Mouse (Mus musculus): ENCODE measurements at regions not wholly inside any gene's neighbourhood (a gene's known extent, or its start where the extent isn't known, plus 50 kb on each side); places are given as distances from the start of the nearest gene placed in this dataset.
"Not testable (repeated sequence)": the region's sequence is repeated elsewhere in the genome, so short reads cannot be mapped to it uniquely, and the experiment has no call there.

GRCm38 (mm10) chr13:28840142-28840541 lies 113.4 kb downstream of the Sox4 start:
- no peak for DNase-seq (ENCODE audit: low spot score in 2 of 2)

GRCm38 (mm10) chr13:28839084-28839483 lies 114.4 kb downstream of the Sox4 start:
- DNase-seq (ENCODE audit: low spot score in 2 of 2): no peak

- no peak for DNase-seq (ENCODE audit: low spot score in 2 of 2)
Observed at GRCm38 (mm10) chr13:28838216-28838615, 115.3 kb downstream of the Sox4 start.

GRCm38 (mm10) chr13:28837196-28837595 lies 116.3 kb downstream of the Sox4 start:
- not testable (repeated sequence) for DNase-seq (ENCODE audit: low spot score in 2 of 2)

- DNase-seq (ENCODE audit: low spot score in 2 of 2): no peak
Observed at GRCm38 (mm10) chr13:28833700-28834065, 119.8 kb downstream of the Sox4 start.

- DNase-seq (ENCODE audit: low spot score in 2 of 2): peak in 1 of 2 experiments; percentile 23
Observed at GRCm38 (mm10) chr13:28832855-28833699, 120.4 kb downstream of the Sox4 start.

GRCm38 (mm10) chr13:28826284-28826683 lies 127.2 kb downstream of the Sox4 start:
- no peak for DNase-seq (ENCODE audit: low spot score in 2 of 2)

GRCm38 (mm10) chr13:28823985-28824384 lies 129.5 kb downstream of the Sox4 start:
- no peak for DNase-seq (ENCODE audit: low spot score in 2 of 2)

- no peak for DNase-seq (ENCODE audit: low spot score in 2 of 2)
Observed at GRCm38 (mm10) chr13:28823311-28823880, 130.1 kb downstream of the Sox4 start.

GRCm38 (mm10) chr13:28820868-28821533 lies 132.5 kb downstream of the Sox4 start:
- DNase-seq (ENCODE audit: low spot score in 2 of 2): no peak

GRCm38 (mm10) chr13:28814127-28814526 lies 139.4 kb downstream of the Sox4 start:
- no peak for DNase-seq (ENCODE audit: low spot score in 2 of 2)

- DNase-seq (ENCODE audit: low spot score in 2 of 2): no peak
Observed at GRCm38 (mm10) chr13:28811667-28812575, 141.6 kb downstream of the Sox4 start.

GRCm38 (mm10) chr13:28811081-28811439 lies 142.5 kb downstream of the Sox4 start:
- DNase-seq (ENCODE audit: low spot score in 2 of 2): no peak

GRCm38 (mm10) chr13:28810326-28811080 lies 143.0 kb downstream of the Sox4 start:
- DNase-seq (ENCODE audit: low spot score in 2 of 2): no peak

GRCm38 (mm10) chr13:28805302-28805701 lies 148.2 kb downstream of the Sox4 start:
- no peak for DNase-seq (ENCODE audit: low spot score in 2 of 2)

- DNase-seq (ENCODE audit: low spot score in 2 of 2): no peak
Observed at GRCm38 (mm10) chr13:28801210-28801954, 152.1 kb downstream of the Sox4 start.

GRCm38 (mm10) chr13:28800676-28801075 lies 152.8 kb downstream of the Sox4 start:
- no peak for DNase-seq (ENCODE audit: low spot score in 2 of 2)

GRCm38 (mm10) chr13:28799474-28799873 lies 154.0 kb downstream of the Sox4 start:
- no peak for DNase-seq (ENCODE audit: low spot score in 2 of 2)

GRCm38 (mm10) chr13:28797617-28798475 lies 155.7 kb downstream of the Sox4 start:
- no peak for DNase-seq (ENCODE audit: low spot score in 2 of 2)
